Mouse (Mus musculus) telencephalon, adult 2 months (tissue): Measurements from ENCODE around the gene Trim50.

ENCODE experiments used
- DNase-seq: peaks from one replicate; pipeline ENCODE4 v3.0.0-alpha.2; 2011; ENCODE audit warnings: low read depth, low spot score

The Trim50 gene

GRCm38 (mm10) chr5:135369787-135370654, 16.9 kb downstream of the Trim50 start, which contains the start of gene Nsun5:
Gene Nsun5 (plus strand): TSS chr5:135369953.
- DNase-seq = peak; percentile 90

- DNase-seq = no peak
Observed at GRCm38 (mm10) chr5:135371195-135371594, 18.1 kb downstream of the Trim50 start.

- DNase-seq = no peak
Observed at GRCm38 (mm10) chr5:135373601-135374000, 20.5 kb downstream of the Trim50 start.

GRCm38 (mm10) chr5:135375167-135375566, 22.1 kb downstream of the Trim50 start:
- DNase-seq = no peak

- no peak for DNase-seq
Observed at GRCm38 (mm10) chr5:135376341-135376740, 23.2 kb downstream of the Trim50 start.

GRCm38 (mm10) chr5:135380681-135381080, 27.6 kb downstream of the Trim50 start:
- DNase-seq = no peak

GRCm38 (mm10) chr5:135381356-135381925, 28.3 kb downstream of the Trim50 start:
- DNase-seq = no peak

- DNase-seq = no peak
Observed at GRCm38 (mm10) chr5:135382746-135383145, 29.7 kb downstream of the Trim50 start.

- DNase-seq = no peak
Observed at GRCm38 (mm10) chr5:135383771-135384170, 30.7 kb downstream of the Trim50 start.

GRCm38 (mm10) chr5:135394004-135394823, 41.1 kb downstream of the Trim50 start, which contains the start of gene Pom121:
Gene Pom121 (minus strand): TSS chr5:135394546.
- DNase-seq = peak; percentile 67

GRCm38 (mm10) chr5:135395826-135396225, 42.7 kb downstream of the Trim50 start:
- no peak for DNase-seq

- no peak for DNase-seq
Observed at GRCm38 (mm10) chr5:135399382-135399781, 46.3 kb downstream of the Trim50 start.

- DNase-seq = peak; percentile 44
Observed at GRCm38 (mm10) chr5:135400244-135400643, 47.1 kb downstream of the Trim50 start.

- DNase-seq = peak; percentile 62
Observed at GRCm38 (mm10) chr5:135404623-135405022, 51.5 kb downstream of the Trim50 start.

- DNase-seq = no peak
Observed at GRCm38 (mm10) chr5:135405437-135405836, 52.3 kb downstream of the Trim50 start.

- DNase-seq = no peak
Observed at GRCm38 (mm10) chr5:135408114-135408513, 55.0 kb downstream of the Trim50 start.

GRCm38 (mm10) chr5:135410266-135410665, 57.2 kb downstream of the Trim50 start:
- DNase-seq = no peak
